Mouse (Mus musculus) cerebellum, adult (tissue): Measurements from ENCODE around the gene Gm21964.

ENCODE experiments used
- ATAC-seq: cut with Nextera tagmentation; 2 replicates; pipeline ENCODE4 v1.9.2; 2017; ENCODE audit warnings: mild to moderate bottlenecking, moderate library complexity, mixed read lengths; ENCODE audit not compliant: insufficient number of reproducible peaks, low FRiP score, low TSS enrichment

Gm21964 gene

GRCm38 (mm10) chr8:110100907-110101306 is at the start of gene Gm21964:
Gene Gm21964 (plus strand): TSS chr8:110101207.
- ATAC-seq: no peak

GRCm38 (mm10) chr8:110051208-110051607 is 49.8 kb upstream of the Gm21964 start:
- ATAC-seq: no peak

GRCm38 (mm10) chr8:110058207-110058606 is 42.8 kb upstream of the Gm21964 start:
- ATAC-seq: no peak

GRCm38 (mm10) chr8:110064161-110064560 is 36.8 kb upstream of the Gm21964 start:
- ATAC-seq: no peak

- ATAC-seq: no peak
Measured at GRCm38 (mm10) chr8:110064606-110065365, 36.2 kb upstream of the Gm21964 start.

GRCm38 (mm10) chr8:110065676-110066075 is 35.3 kb upstream of the Gm21964 start:
- no peak for ATAC-seq

- ATAC-seq: no peak
Measured at GRCm38 (mm10) chr8:110069706-110070105, 31.3 kb upstream of the Gm21964 start.

GRCm38 (mm10) chr8:110071600-110071999 is 29.4 kb upstream of the Gm21964 start:
- ATAC-seq: peak; percentile 75

- ATAC-seq: no peak
Measured at GRCm38 (mm10) chr8:110074496-110074895, 26.5 kb upstream of the Gm21964 start.

GRCm38 (mm10) chr8:110079282-110080221 is 21.5 kb upstream of the Gm21964 start, which contains the start of gene Zfp612:
Gene Zfp612 (plus strand): TSS chr8:110079746.
- ATAC-seq: peak; percentile 86

GRCm38 (mm10) chr8:110082416-110083105 is 18.4 kb upstream of the Gm21964 start:
- ATAC-seq: no peak

- ATAC-seq: no peak
Measured at GRCm38 (mm10) chr8:110091869-110092268, 9.1 kb upstream of the Gm21964 start.

- ATAC-seq: no peak
Measured at GRCm38 (mm10) chr8:110101676-110102075, 669 bp downstream of the Gm21964 start.

GRCm38 (mm10) chr8:110102653-110103052 is 1.6 kb downstream of the Gm21964 start, which contains the start of gene Gm17720:
Gene Gm17720 (minus strand): TSS chr8:110102753.
- no peak for ATAC-seq

GRCm38 (mm10) chr8:110119715-110120114 is 18.7 kb downstream of the Gm21964 start:
- ATAC-seq: peak; percentile 68

GRCm38 (mm10) chr8:110130537-110130936 is 29.5 kb downstream of the Gm21964 start:
- ATAC-seq: peak; percentile 86

- ATAC-seq: no peak
Measured at GRCm38 (mm10) chr8:110134236-110134635, 33.2 kb downstream of the Gm21964 start.

- no peak for ATAC-seq
Measured at GRCm38 (mm10) chr8:110135515-110135914, 34.5 kb downstream of the Gm21964 start.

- ATAC-seq: no peak
Measured at GRCm38 (mm10) chr8:110140156-110140555, 39.1 kb downstream of the Gm21964 start.

- peak; percentile 73 for ATAC-seq
Measured at GRCm38 (mm10) chr8:110140770-110141169, 39.8 kb downstream of the Gm21964 start.
